Mouse (Mus musculus): ENCODE results near the gene Ube2j2. TPM values are rescaled to one million over a fixed set of nuclear protein-coding genes. Genes with fewer than 3 reads are reported as not detected.

Gene Ube2j2
- polyA plus RNA-seq, 1 experiment, result 63.4 TPM

GRCm38 (mm10) chr4:155963106-155963505, 19.5 kb downstream of the Ube2j2 start:
- DNase-seq (ENCODE audit: low spot score), result no peak

GRCm38 (mm10) chr4:155964396-155964795, 20.8 kb downstream of the Ube2j2 start:
- no peak for DNase-seq (ENCODE audit: low spot score)

- no peak for DNase-seq (ENCODE audit: low spot score)
Observed at GRCm38 (mm10) chr4:155969043-155969653, 25.5 kb downstream of the Ube2j2 start.

- no peak for DNase-seq (ENCODE audit: low spot score)
Observed at GRCm38 (mm10) chr4:155970286-155970685, 26.7 kb downstream of the Ube2j2 start.

GRCm38 (mm10) chr4:155972651-155973050, 29.0 kb downstream of the Ube2j2 start:
- no peak for DNase-seq (ENCODE audit: low spot score)

GRCm38 (mm10) chr4:155973239-155973638, 29.6 kb downstream of the Ube2j2 start:
- DNase-seq (ENCODE audit: low spot score), result no peak

GRCm38 (mm10) chr4:155981436-155982082, 37.9 kb downstream of the Ube2j2 start:
- DNase-seq (ENCODE audit: low spot score), result no peak

- DNase-seq (ENCODE audit: low spot score), result no peak
Observed at GRCm38 (mm10) chr4:155983788-155984187, 40.2 kb downstream of the Ube2j2 start.

- no peak for DNase-seq (ENCODE audit: low spot score)
Observed at GRCm38 (mm10) chr4:155991211-155991907, 47.7 kb downstream of the Ube2j2 start.

GRCm38 (mm10) chr4:155991908-155992230, 48.2 kb downstream of the Ube2j2 start:
- DNase-seq (ENCODE audit: low spot score), result no peak

GRCm38 (mm10) chr4:155992241-155992905, 48.7 kb downstream of the Ube2j2 start, which contains the start of the genes B3galt6 and Sdf4:
TSS of gene B3galt6 (minus strand) at chr4:155992649.
TSS of gene Sdf4 (plus strand) at chr4:155992872.
- peak; percentile 82 for DNase-seq (ENCODE audit: low spot score)

GRCm38 (mm10) chr4:155992906-155993547, 49.4 kb downstream of the Ube2j2 start:
- peak; percentile 98 for DNase-seq (ENCODE audit: low spot score)

GRCm38 (mm10) chr4:155993606-155994005, 50.0 kb downstream of the Ube2j2 start:
- no peak for DNase-seq (ENCODE audit: low spot score)

GRCm38 (mm10) chr4:156004109-156004508, 60.5 kb downstream of the Ube2j2 start:
- no peak for DNase-seq (ENCODE audit: low spot score)

GRCm38 (mm10) chr4:156008369-156008768, 64.7 kb downstream of the Ube2j2 start:
- no peak for DNase-seq (ENCODE audit: low spot score)

Other genes starting within 250 kb of the Ube2j2 start
- 18.5 and 20.1 TPM in 2 replicates for gene Fndc10, start 249.5 kb upstream of the Ube2j2 start, polyA plus RNA-seq (2012; rRNA removed)
- 119 and 148 TPM in 2 replicates for gene Ssu72, start 239.0 kb upstream of the Ube2j2 start, polyA plus RNA-seq (2012; rRNA removed)
- gene Tmem240, start 209.0 kb upstream of the Ube2j2 start, polyA plus RNA-seq (2012; rRNA removed), result 2.7 and 3.3 TPM in 2 replicates
- 63.3 and 74.8 TPM in 2 replicates for gene Atad3a, start 182.7 kb upstream of the Ube2j2 start, polyA plus RNA-seq (2012; rRNA removed)
- 29.3 and 32.1 TPM in 2 replicates for gene Vwa1, start 169.1 kb upstream of the Ube2j2 start, polyA plus RNA-seq (2012; rRNA removed)
- 0.91 and 0.93 TPM in 2 replicates for gene Tmem88b, start 158.0 kb upstream of the Ube2j2 start, polyA plus RNA-seq (2012; rRNA removed)
- 0.81 and 0.93 TPM in 2 replicates for gene Ankrd65, start 153.4 kb upstream of the Ube2j2 start, polyA plus RNA-seq (2012; rRNA removed)
- gene Mrpl20, start 141.0 kb upstream of the Ube2j2 start, polyA plus RNA-seq (2012; rRNA removed), result 78.0 and 96.4 TPM in 2 replicates
- gene Ccnl2, start 131.3 kb upstream of the Ube2j2 start, polyA plus RNA-seq (2012; rRNA removed), result 161 and 233 TPM in 2 replicates
- gene Aurkaip1, start 112.6 kb upstream of the Ube2j2 start, polyA plus RNA-seq (2012; rRNA removed), result 110 and 122 TPM in 2 replicates
- 377 and 402 TPM in 2 replicates for gene Mxra8, start 104.2 kb upstream of the Ube2j2 start, polyA plus RNA-seq (2012; rRNA removed)
- gene Dvl1, start 96.4 kb upstream of the Ube2j2 start, polyA plus RNA-seq (2012; rRNA removed), result 58.9 and 76.5 TPM in 2 replicates
- 0.91 and 1.3 TPM in 2 replicates for gene Tas1r3, start 80.5 kb upstream of the Ube2j2 start, polyA plus RNA-seq (2012; rRNA removed)
- gene Cptp, start 74.4 kb upstream of the Ube2j2 start, polyA plus RNA-seq (2012; rRNA removed), result 17.1 and 18.5 TPM in 2 replicates
- 26.5 and 32.3 TPM in 2 replicates for gene Ints11, start 74.3 kb upstream of the Ube2j2 start, polyA plus RNA-seq (2012; rRNA removed)
- gene Pusl1, start 52.0 kb upstream of the Ube2j2 start, polyA plus RNA-seq (2012; rRNA removed), result 43.7 and 55.5 TPM in 2 replicates
- 23.7 and 29.2 TPM in 2 replicates for gene Acap3, start 52.0 kb upstream of the Ube2j2 start, polyA plus RNA-seq (2012; rRNA removed)
- gene C1qtnf12, start 18.5 kb downstream of the Ube2j2 start, polyA plus RNA-seq (2012; rRNA removed), result 27.5 and 29.9 TPM in 2 replicates
- gene B3galt6, start 48.8 kb downstream of the Ube2j2 start, polyA plus RNA-seq (2012; rRNA removed), result 5.3 and 6.1 TPM in 2 replicates
- 75.8 and 106 TPM in 2 replicates for gene Sdf4, start 49.0 kb downstream of the Ube2j2 start, polyA plus RNA-seq (2012; rRNA removed)
- gene Tnfrsf4, start 70.0 kb downstream of the Ube2j2 start, polyA plus RNA-seq (2012; rRNA removed), result 3.0 and 3.9 TPM in 2 replicates
- 2.1 and 3.4 TPM in 2 replicates for gene Tnfrsf18, start 82.3 kb downstream of the Ube2j2 start, polyA plus RNA-seq (2012; rRNA removed)
- gene Ttll10, start 115.6 kb downstream of the Ube2j2 start, polyA plus RNA-seq (2012; rRNA removed), result 16.3 and 18.2 TPM in 2 replicates
- 19.0 and 22.4 TPM in 2 replicates for gene 9430015G10Rik, start 166.2 kb downstream of the Ube2j2 start, polyA plus RNA-seq (2012; rRNA removed)
- 2.7 and 3.5 TPM in 2 replicates for gene Rnf223, start 186.7 kb downstream of the Ube2j2 start, polyA plus RNA-seq (2012; rRNA removed)